Mouse (Mus musculus) heart, adult 2 months (tissue): ENCODE data around the gene Cers2.

Source experiments
- CTCF ChIP-seq: fragments of 200-600 bp; IDR thresholded peaks from 2 replicates; pipeline ENCODE4 v1.8.1; 2022; ENCODE audit warnings: antibody characterized with exemption, mild to moderate bottlenecking, moderate library complexity
- POLR2A ChIP-seq: fragments of 200-500 bp; IDR thresholded peaks from 2 replicates; pipeline ENCODE4 v1.6.1; 2011; ENCODE audit warnings: mild to moderate bottlenecking, low read depth, low read length, control low read depth; ENCODE audit not compliant: insufficient read depth

DNA sequence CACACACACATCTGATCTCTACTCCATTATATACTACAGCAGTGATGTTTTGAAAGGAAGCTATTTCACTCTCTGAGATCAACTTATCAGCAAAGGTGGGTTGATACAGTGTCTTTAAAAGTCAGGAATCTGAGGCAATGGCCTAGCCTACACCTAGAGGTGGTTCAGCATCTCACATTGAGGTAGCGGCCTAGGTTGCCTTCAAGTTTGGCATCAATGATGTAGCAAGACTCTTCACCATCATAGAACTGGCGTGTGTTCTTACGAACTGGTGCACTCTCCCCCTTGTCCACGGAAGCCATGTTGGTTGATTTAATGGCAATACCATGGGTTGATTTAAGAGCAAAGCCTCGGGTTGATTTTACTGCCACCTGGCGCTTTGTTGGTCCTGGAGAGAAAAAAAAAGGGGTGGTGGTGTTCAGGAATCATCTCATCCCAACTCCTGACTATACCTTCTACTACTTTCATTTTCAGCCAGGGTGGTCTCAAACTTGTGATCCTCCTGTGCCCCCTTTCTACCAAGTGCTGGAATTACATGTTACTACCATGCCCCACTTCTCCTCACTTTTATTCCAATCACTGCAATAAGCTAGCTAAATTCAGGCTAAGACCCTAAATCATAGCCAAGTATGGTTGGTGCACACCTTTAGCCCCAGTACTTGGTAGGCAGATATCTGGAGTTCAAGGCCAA, 10.0 kb downstream of the Cers2 start:
- TF ChIP-seq CTCF (peak; percentile 49), POLR2A (no peak)
